Mouse (Mus musculus) kidney, adult 18-20 months (tissue): Measurements from ENCODE around the gene Ube4b.
A peak's percentile ranks its signal among the peaks of the same experiment; 100 is the strongest.

Experiments
- DNase-seq: peaks from one replicate; pipeline ENCODE4 v3.0.0; 2021

The Ube4b gene

GRCm38 (mm10) chr4:149393311-149393995 lies 33.1 kb downstream of the Ube4b start:
- no peak for DNase-seq

DNA sequence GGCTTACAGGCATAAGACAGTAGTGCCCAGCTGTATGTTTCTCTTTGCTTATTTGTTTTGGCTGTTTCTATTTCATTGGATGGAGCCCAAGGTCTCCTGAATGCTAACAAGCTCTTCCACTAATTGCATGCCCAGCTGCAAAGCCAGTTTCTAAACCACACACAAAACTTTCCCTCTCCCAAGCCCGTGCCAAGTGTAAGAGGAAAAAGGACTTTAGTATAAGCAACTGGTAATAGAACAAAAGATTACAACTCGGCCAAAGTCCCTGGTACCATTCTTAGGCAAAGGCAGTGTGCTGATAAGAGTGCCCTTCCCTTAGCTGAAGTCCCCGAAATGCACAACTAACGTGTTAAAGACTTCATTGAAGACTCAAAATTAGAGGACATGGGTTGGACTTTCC lies 34.2 kb downstream of the Ube4b start:
- DNase-seq, result no peak

DNA sequence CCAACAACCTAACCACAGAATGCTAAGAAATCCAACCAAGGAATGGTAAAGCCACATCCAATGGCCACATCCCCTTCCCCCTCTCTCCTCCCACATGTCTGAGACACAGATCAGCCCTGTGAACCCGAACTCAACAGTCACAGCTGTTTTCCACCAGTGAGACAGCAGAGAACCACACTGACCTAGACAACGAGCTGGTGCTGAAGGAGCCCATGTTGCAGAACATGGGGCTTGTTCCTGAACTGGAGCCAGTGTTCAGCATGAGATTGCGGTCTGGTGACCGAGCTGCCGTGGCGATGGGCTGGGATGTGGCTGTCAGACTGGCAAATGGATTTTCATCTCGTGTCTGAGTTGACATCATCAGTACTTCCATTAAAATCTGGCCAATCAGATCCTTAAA lies 45.5 kb downstream of the Ube4b start:
- DNase-seq, result no peak

- DNase-seq, result no peak
Measured at GRCm38 (mm10) chr4:149379881-149380280, 46.7 kb downstream of the Ube4b start.

DNA sequence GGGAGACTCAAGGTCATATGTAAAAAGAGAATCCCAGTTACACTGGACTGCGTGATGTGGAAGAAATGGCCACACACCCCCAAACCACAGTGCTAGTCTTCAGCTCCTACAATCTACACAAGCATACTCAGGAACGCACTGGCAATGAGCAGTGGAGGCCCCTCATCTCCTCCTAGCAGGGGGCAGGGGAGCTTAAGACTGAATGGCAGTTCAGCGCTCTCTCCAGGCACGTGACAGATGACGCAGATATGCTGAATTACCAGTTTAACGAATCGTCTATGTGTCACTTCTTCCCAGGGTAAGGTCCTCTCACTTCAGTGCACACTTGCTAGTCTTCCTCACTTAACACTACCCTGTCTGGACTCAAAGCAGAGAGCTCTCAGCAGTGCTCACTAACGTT lies 47.7 kb downstream of the Ube4b start:
- DNase-seq, result no peak

DNA sequence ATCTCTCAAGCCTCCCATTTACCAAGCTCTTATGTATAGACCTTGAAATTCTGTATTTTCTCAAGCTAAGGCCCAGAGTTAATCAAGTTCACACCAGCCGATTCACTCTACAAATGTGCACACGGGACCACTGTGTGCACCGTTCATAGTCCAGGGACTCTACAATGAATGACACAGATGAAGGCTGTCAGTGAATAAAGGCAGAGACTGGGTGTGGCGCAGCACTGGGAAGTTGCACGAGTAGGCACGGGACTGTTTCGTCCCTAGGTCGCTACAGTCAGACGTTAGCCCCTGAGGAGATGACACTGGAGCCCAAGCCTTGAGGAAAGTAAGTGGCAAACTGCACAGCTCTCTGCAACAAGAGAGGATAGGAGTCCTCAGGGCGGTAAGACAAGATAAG lies 50.5 kb downstream of the Ube4b start:
- no peak for DNase-seq

DNA sequence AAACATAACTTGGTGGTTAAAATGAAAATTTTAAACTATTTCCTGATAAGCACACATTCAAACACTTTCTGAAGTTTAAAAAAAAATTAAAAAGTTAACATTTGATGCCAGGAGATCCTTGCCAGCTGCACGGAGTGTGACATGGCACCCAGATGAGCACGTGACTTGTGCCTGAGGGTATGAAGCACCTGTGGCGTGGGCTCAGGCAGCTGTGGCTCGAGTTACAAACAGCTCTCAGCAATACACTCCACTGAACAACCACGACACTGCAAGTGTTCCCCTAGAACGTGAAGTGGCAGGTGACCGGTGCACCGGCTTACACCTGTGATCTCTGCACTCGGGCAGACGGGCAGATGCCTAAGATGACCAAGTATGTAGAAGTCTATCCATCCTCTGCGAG lies 51.9 kb downstream of the Ube4b start:
- DNase-seq, result no peak

DNA sequence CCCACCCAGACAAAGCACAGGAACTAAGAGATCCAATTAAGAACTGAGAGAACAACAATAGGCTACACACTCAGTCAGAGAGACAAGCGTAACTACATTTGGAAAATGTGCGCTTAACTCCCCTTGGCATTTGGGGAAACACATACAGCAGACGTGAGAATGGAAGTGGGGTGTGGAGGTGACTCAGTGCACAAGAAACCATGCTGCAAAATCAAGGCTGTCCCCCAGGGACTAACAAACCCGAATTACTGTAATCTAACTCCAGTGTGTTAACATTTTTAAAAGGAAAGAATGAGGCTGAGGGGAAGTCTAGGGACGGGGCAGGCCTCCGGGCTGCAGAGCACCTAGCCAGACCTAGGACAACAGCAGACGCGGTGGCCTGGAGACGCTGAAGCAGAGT lies 52.6 kb downstream of the Ube4b start:
- no peak for DNase-seq

GRCm38 (mm10) chr4:149373431-149373830 lies 53.1 kb downstream of the Ube4b start:
- peak; percentile 69 for DNase-seq

- DNase-seq, result peak; percentile 15
Measured at GRCm38 (mm10) chr4:149365702-149366370, 60.7 kb downstream of the Ube4b start.

GRCm38 (mm10) chr4:149364896-149365295 lies 61.7 kb downstream of the Ube4b start:
- DNase-seq, result no peak

DNA sequence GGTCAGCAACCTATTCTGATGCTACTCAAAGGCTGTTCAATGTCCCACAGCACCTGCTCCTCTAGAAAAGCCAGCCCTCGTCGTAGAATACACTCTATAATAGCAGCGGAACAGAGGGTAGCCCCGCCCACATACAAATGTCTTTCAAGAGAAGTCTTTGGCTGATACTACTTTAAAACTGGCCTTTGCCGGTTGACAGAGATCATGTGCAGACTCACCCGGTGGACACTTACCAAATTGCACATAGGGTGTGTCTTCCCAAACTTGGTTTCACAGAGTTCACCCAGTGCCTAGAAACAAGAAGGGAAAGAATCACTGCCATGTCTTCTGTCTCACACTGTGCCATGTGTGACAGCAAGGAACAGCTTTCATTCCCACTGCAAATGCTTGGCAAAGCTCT lies 65.5 kb downstream of the Ube4b start:
- DNase-seq, result no peak

DNA sequence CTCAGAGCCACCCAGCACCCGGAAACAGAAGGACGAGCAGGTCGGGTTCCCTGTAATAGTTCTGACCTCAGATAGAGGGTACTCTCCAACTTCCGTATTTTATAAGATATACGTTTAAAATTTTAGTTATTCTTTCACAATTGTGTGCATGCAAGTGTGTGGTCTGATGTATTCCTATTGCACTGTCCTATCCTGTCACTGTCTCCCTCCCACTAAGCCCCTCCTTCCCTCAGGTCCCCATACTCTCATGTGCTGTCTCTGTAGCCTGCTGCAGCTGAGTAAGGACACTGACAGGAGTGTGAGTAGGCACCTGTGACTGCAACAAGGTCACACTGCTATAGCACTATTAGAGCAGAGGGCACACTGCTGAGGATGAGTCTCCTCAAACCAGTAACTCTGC lies 65.9 kb downstream of the Ube4b start:
- no peak for DNase-seq

DNA sequence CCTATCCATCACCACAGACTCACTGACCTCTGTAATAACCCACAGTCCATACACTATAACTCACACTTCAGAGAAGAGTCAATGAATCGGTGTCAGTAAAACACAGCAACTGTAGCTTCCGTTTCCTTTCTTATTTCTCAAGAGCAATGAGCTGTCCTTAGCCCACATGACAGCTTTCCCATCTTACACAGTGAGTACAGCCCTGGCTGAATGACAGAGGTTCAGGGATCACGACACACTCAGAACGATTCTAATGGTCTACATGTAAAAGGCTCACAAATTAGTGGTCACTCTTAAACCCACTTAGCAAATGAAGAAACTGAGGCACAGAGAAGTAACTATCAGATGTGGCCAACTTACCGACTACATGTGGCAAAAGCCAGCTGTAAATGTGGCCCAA lies 68.6 kb downstream of the Ube4b start:
- DNase-seq, result no peak

GRCm38 (mm10) chr4:149354671-149355070 lies 71.9 kb downstream of the Ube4b start:
- no peak for DNase-seq

DNA sequence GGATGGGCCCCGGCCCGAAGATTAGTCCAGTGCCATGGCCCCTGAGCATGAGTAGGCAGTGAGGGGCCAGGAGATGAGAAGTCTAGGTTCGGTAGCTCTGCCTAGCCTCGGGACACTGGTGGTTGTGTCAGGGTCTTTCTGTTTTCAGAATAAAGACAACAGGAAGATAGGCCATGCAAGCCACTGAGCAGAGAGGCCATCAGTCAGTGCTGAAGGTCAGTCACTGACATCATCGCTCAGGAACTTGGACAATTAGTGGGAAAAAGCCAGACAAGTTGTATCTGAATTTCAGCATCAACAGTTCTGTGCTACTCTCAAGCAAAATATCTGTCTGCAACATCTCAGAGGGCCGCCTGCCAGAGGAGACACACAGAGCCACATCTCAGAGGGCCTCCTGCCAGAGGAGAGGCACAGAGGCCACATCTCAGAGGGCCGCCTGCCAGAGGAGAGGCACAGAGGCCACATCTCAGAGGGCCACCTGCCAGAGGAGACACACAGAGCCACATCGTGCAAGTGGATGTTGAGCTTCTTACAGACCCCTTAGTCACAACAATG lies 74.9 kb downstream of the Ube4b start:
- no peak for DNase-seq

GRCm38 (mm10) chr4:149348963-149349362 lies 77.6 kb downstream of the Ube4b start:
- DNase-seq, result no peak

DNA sequence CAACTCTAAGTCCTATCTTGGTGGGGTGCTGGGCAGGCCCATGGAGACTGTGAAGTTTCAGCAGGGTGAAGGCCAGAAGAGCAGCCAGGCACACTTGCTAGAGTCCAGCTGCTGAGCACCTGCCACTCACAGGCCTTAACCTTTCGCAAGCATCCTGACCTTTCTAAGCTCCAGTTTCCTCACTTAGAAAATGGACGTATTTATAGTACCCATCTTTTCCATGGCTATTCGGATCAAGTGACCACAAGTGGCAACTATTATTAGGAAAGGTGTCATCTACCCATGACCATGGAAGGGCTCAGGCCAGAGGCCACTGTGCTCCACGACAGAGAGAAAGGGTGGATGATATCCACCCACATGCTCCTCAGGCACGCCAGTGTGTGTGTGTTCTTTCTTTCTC lies 80.7 kb downstream of the Ube4b start:
- no peak for DNase-seq

GRCm38 (mm10) chr4:149344311-149344710 lies 82.2 kb downstream of the Ube4b start:
- DNase-seq, result no peak

DNA sequence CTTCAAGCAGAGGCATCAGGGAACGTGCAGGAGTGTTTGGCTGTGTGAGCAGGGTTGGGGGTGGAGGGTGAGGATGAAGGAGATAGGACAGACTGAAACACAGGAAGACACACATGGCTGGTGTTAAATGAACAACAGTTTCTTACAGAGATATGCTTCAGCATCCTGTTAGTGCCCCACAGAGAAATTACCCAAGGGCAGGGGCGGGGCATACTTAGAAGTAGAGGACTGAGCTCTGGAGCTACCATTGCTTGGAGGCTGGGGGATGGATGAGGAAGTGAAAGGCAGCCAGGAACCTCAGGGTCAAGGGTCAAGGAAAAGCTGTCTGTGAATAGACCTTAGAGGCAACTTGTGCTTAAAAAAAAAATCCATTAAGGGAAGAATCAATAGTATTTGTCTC lies 85.9 kb downstream of the Ube4b start:
- no peak for DNase-seq

DNA sequence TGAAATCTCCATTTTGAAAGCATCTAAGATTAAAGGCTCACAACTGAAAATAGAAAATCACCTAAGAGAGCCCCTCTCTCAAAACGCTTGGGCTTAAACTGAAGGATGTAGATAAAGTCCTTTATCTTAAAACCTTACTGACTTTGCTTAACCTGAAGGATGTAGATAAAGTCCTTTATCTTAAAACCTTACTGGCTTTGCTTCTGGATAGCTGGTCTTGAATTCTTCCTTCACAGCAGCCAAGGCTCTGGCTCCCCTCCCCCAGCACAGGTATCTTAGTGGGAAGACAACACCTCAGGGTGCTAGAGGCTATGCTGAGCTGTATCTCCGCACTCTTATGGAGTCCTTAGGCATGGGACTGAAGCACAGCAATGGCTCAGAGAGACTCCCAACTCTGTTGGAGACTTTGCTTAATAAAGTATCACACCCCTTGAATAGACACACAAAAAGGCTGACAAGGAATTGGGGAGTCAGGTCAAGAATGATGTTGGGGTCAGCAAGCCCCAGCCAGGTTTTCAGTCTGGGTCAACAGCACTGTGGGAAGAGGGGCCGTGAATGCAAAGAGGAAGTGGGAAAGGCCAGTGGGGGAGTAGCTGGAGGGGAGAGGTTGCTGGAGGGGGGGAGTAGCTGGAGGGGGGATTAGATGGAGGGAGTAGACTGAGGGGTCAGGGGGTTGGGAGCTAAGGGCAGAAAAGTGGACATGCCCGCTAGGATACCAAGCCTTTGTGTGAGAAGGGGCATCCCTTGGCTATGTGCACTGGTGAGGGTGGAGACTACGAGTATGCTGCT lies 86.9 kb downstream of the Ube4b start:
- DNase-seq, result no peak

- no peak for DNase-seq
Measured at GRCm38 (mm10) chr4:149338137-149338536, 88.4 kb downstream of the Ube4b start.

DNA sequence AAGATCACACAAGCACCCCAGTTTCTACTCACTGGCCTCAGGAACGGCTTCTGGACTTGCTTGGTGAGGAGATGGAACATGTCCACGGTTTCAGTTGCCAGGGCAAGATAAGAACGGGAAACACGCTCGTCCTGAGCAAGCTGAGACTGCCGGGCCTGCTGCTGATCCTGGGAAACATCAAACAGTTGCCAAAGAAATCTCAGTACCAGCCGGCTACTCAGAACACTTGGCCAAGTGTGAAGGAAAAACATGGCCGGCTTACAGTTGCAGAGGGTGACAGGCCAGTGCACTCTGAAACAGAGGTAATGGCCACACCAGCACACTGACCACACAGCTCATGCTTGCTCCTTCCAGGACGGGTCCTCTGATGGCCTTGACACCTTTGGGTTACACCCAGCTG lies 89.2 kb downstream of the Ube4b start:
- DNase-seq, result no peak

DNA sequence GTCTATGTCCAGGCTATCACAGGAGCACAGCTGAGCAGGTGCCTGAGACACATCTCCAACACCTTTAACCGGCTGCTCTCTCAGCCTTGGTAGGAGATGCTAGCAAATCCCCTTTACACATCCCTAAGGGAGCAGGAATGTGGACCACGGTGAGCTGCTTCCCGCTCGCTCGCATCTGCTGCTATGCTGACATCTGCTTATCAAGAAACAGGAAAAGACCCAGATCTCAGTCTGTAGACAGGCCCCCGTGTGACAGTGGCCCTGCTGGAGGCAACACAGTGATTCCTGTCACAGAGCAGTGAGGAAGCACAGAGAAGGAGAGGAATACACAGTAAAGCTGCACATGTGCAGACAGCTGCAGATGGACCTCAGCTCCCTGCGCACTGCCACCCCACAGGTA lies 90.2 kb downstream of the Ube4b start:
- no peak for DNase-seq
